Mouse (Mus musculus): Measurements from ENCODE around the gene Fam166a. TPM values are rescaled to one million over a fixed set of nuclear protein-coding genes. Genes with fewer than 3 reads are reported as not detected.

Gene Fam166a
- polyA plus RNA-seq (2016; fragmentation: Nextera tagmentation; extraction: Ambion mirVana) = 0.46 and 0.87 TPM in 2 replicates

GRCm38 (mm10) chr2:25218445-25218844 is at the start of gene Fam166a:
TSS of gene Fam166a (plus strand) at chr2:25218745.
- Histone ChIP-seq H3K27me3 (0 out of 2 replicates have a peak, but pooled peaks cover 3% of the 10 kb centered on the region), H3K36me3 (replicated peaks) (peaks cover 13% of the 10 kb centered on the region), H3K9me3 (no peaks in the 10 kb centered on the region), H3K27ac (no peak within 1 kb of the TSS), H3K4me3 (replicated peaks) (no peak within 1 kb of the TSS), H3K4me2 (no peak within 1 kb of the TSS), H3K9ac (no peak within 1 kb of the TSS), H3K4me1 (peaks cover 4% of the 10 kb centered on the region)
- no peak for ATAC-seq (ENCODE audit: low FRiP score)

GRCm38 (mm10) chr2:25169778-25170177 is 48.8 kb upstream of the Fam166a start:
- 0 out of 2 replicates have a peak overlapping the region, but pooled peaks have one; percentile 17 for H3K9ac ChIP-seq
- peaks cover 48% of the 10 kb centered on the region for H3K4me1 ChIP-seq
- H3K36me3 ChIP-seq (replicated peaks) = no peaks in the 10 kb centered on the region
- 10% methylated on average over 5 of the region's 5 CpGs for WGBS
- no peak for ATAC-seq (ENCODE audit: low FRiP score)
- no peaks in the 10 kb centered on the region for H3K9me3 ChIP-seq
- H3K27ac ChIP-seq = peak overlapping the region; percentile 91
- no peak overlapping the region for H3K4me3 ChIP-seq (replicated peaks)
- H3K4me2 ChIP-seq = no peak overlapping the region
- H3K27me3 ChIP-seq = no peaks in the 10 kb centered on the region

- Histone ChIP-seq H3K9me3 (no peaks in the 10 kb centered on the region), H3K9ac (0 out of 2 replicates have a peak overlapping the region, but pooled peaks have one; percentile 17), H3K27me3 (no peaks in the 10 kb centered on the region), H3K4me3 (replicated peaks) (no peak overlapping the region), H3K4me1 (peaks cover 55% of the 10 kb centered on the region), H3K4me2 (no peak overlapping the region), H3K36me3 (replicated peaks) (no peaks in the 10 kb centered on the region), H3K27ac (peak overlapping the region; percentile 91; the same call in 1 of the 2 replicates)
- ATAC-seq (ENCODE audit: low FRiP score) = no peak
- WGBS = 78% methylated on average over 10 of the region's 10 CpGs
These were observed 48.0 kb upstream of the Fam166a start for GRCm38 (mm10) chr2:25170326-25171100.

- no peak for ATAC-seq (ENCODE audit: low FRiP score)
- Histone ChIP-seq H3K4me1 (peaks cover 62% of the 10 kb centered on the region), H3K27ac (no peak overlapping the region; the same call in 1 of the 2 replicates), H3K4me2 (no peak overlapping the region), H3K27me3 (no peaks in the 10 kb centered on the region), H3K9me3 (no peaks in the 10 kb centered on the region), H3K9ac (no peak overlapping the region), H3K36me3 (replicated peaks) (no peaks in the 10 kb centered on the region), H3K4me3 (replicated peaks) (no peak overlapping the region)
- 89% methylated on average over 6 of the region's 6 CpGs for WGBS
These were observed 47.3 kb upstream of the Fam166a start for GRCm38 (mm10) chr2:25171101-25171768.

- no peak overlapping the region for H3K27ac ChIP-seq
- peaks cover 68% of the 10 kb centered on the region for H3K4me1 ChIP-seq
- H3K4me2 ChIP-seq = no peak overlapping the region
These were observed 46.8 kb upstream of the Fam166a start for GRCm38 (mm10) chr2:25171769-25172153.

GRCm38 (mm10) chr2:25172629-25173028 is 45.9 kb upstream of the Fam166a start:
- WGBS = 84% methylated on average over 8 of the region's 8 CpGs
- ATAC-seq (ENCODE audit: low FRiP score) = no peak

More at GRCm38 (mm10) chr2:25171769-25172153, 46.8 kb upstream of the Fam166a start:
- Histone ChIP-seq H3K4me3 (replicated peaks) (no peak overlapping the region), H3K36me3 (replicated peaks) (no peaks in the 10 kb centered on the region), H3K27me3 (no peaks in the 10 kb centered on the region), H3K9ac (no peak overlapping the region), H3K9me3 (no peaks in the 10 kb centered on the region)
- 75% methylated on average over 1 of the region's 1 CpGs for WGBS
- no peak for ATAC-seq (ENCODE audit: low FRiP score)

GRCm38 (mm10) chr2:25173821-25174220 is 44.7 kb upstream of the Fam166a start:
- WGBS = 93% methylated on average over 4 of the region's 4 CpGs
- Histone ChIP-seq H3K9me3 (no peaks in the 10 kb centered on the region), H3K36me3 (replicated peaks) (no peaks in the 10 kb centered on the region), H3K9ac (no peak overlapping the region), H3K4me1 (peaks cover 68% of the 10 kb centered on the region), H3K27ac (no peak overlapping the region), H3K27me3 (no peaks in the 10 kb centered on the region), H3K4me3 (replicated peaks) (no peak overlapping the region), H3K4me2 (no peak overlapping the region)
- ATAC-seq (ENCODE audit: low FRiP score) = no peak

More at GRCm38 (mm10) chr2:25172629-25173028, 45.9 kb upstream of the Fam166a start:
- H3K4me1 ChIP-seq = peaks cover 68% of the 10 kb centered on the region
- no peak overlapping the region for H3K9ac ChIP-seq
- no peak overlapping the region for H3K4me2 ChIP-seq
- no peaks in the 10 kb centered on the region for H3K27me3 ChIP-seq
- H3K9me3 ChIP-seq = no peaks in the 10 kb centered on the region
- H3K27ac ChIP-seq = no peak overlapping the region
- H3K36me3 ChIP-seq (replicated peaks) = no peaks in the 10 kb centered on the region
- H3K4me3 ChIP-seq (replicated peaks) = no peak overlapping the region

GRCm38 (mm10) chr2:25174866-25175689 is 43.5 kb upstream of the Fam166a start:
- Histone ChIP-seq H3K4me2 (no peak overlapping the region), H3K9ac (no peak overlapping the region), H3K9me3 (no peaks in the 10 kb centered on the region), H3K36me3 (replicated peaks) (no peaks in the 10 kb centered on the region), H3K4me3 (replicated peaks) (no peak overlapping the region), H3K27ac (no peak overlapping the region), H3K4me1 (peaks cover 67% of the 10 kb centered on the region), H3K27me3 (no peaks in the 10 kb centered on the region)
- WGBS = 54% methylated on average over 7 of the region's 7 CpGs
- no peak for ATAC-seq (ENCODE audit: low FRiP score)

GRCm38 (mm10) chr2:25175690-25176078 is 42.9 kb upstream of the Fam166a start:
- Histone ChIP-seq H3K27ac (0 out of 2 replicates have a peak overlapping the region, but pooled peaks have one; percentile 9), H3K4me2 (no peak overlapping the region; the same call in 1 of the 2 replicates), H3K4me1 (peaks cover 64% of the 10 kb centered on the region), H3K9me3 (no peaks in the 10 kb centered on the region), H3K36me3 (replicated peaks) (no peaks in the 10 kb centered on the region), H3K9ac (no peak overlapping the region), H3K27me3 (no peaks in the 10 kb centered on the region), H3K4me3 (replicated peaks) (no peak overlapping the region)
- 77% methylated on average over 4 of the region's 4 CpGs for WGBS
- ATAC-seq (ENCODE audit: low FRiP score) = no peak

- H3K9ac ChIP-seq = peak overlapping the region; percentile 38; the same call in 1 of the 2 replicates
- peaks cover 63% of the 10 kb centered on the region for H3K4me1 ChIP-seq
- H3K27ac ChIP-seq = peak overlapping the region; percentile 85; the same call in 1 of the 2 replicates
- H3K36me3 ChIP-seq (replicated peaks) = no peaks in the 10 kb centered on the region
- peak overlapping the region; percentile 48 for H3K4me2 ChIP-seq
- no peaks in the 10 kb centered on the region for H3K27me3 ChIP-seq
- no peaks in the 10 kb centered on the region for H3K9me3 ChIP-seq
- 72% methylated on average over 6 of the region's 6 CpGs for WGBS
- no peak overlapping the region; the same call in 1 of the 2 replicates for H3K4me3 ChIP-seq (replicated peaks)
- ATAC-seq (ENCODE audit: low FRiP score) = no peak
These were observed 42.0 kb upstream of the Fam166a start for GRCm38 (mm10) chr2:25176573-25176972.

GRCm38 (mm10) chr2:25177076-25177475 is 41.5 kb upstream of the Fam166a start:
- ATAC-seq (ENCODE audit: low FRiP score) = no peak
- peaks cover 63% of the 10 kb centered on the region for H3K4me1 ChIP-seq

GRCm38 (mm10) chr2:25177685-25178084 is 40.9 kb upstream of the Fam166a start:
- peak overlapping the region; percentile 47 for H3K9ac ChIP-seq
- peak overlapping the region; percentile 85 for H3K27ac ChIP-seq
- H3K27me3 ChIP-seq = no peaks in the 10 kb centered on the region
- H3K9me3 ChIP-seq = no peaks in the 10 kb centered on the region
- H3K36me3 ChIP-seq (replicated peaks) = no peaks in the 10 kb centered on the region
- WGBS = 0% methylated on average over 6 of the region's 6 CpGs
- H3K4me3 ChIP-seq (replicated peaks) = peak overlapping the region; percentile 21
- peaks cover 61% of the 10 kb centered on the region for H3K4me1 ChIP-seq
- ATAC-seq (ENCODE audit: low FRiP score) = peak; percentile 16; the same call in 1 of the 2 replicates
- H3K4me2 ChIP-seq = peak overlapping the region; percentile 48

More at GRCm38 (mm10) chr2:25177076-25177475, 41.5 kb upstream of the Fam166a start:
- H3K27me3 ChIP-seq = no peaks in the 10 kb centered on the region
- H3K4me3 ChIP-seq (replicated peaks) = peak overlapping the region; percentile 21
- peak overlapping the region; percentile 85 for H3K27ac ChIP-seq
- WGBS = 17% methylated on average over 4 of the region's 4 CpGs
- peak overlapping the region; percentile 38 for H3K9ac ChIP-seq
- H3K9me3 ChIP-seq = no peaks in the 10 kb centered on the region
- H3K36me3 ChIP-seq (replicated peaks) = no peaks in the 10 kb centered on the region
- peak overlapping the region; percentile 48 for H3K4me2 ChIP-seq

Data from forebrain, embryonic 12.5 days (tissue).